Mouse (Mus musculus) NIH3T3 (cell line): ENCODE measurements at regions not wholly inside any gene's neighbourhood (a gene's known extent, or its start where the extent isn't known, plus 50 kb on each side); places are given as distances from the start of the nearest gene placed in this dataset.

Experiments
- DNase-seq: peaks from one replicate; pipeline ENCODE4 v3.0.0-alpha.2; 2012; ENCODE audit warnings: low read depth

- DNase-seq = no peak
Measured at GRCm38 (mm10) chr1:167517611-167518110, 51.1 kb upstream of the Lrrc52 start.

- no peak for DNase-seq
Measured at GRCm38 (mm10) chr1:167523881-167524280, 57.3 kb upstream of the Lrrc52 start.

GRCm38 (mm10) chr1:167532571-167533331, 65.4 kb upstream of the Rxrg start:
- peak; percentile 4 for DNase-seq

- no peak for DNase-seq
Measured at GRCm38 (mm10) chr1:167546000-167546399, 52.2 kb upstream of the Rxrg start.

GRCm38 (mm10) chr1:167547248-167547647, 50.9 kb upstream of the Rxrg start:
- no peak for DNase-seq
